ENCODE assay signal across 18 mouse cellular contexts in the genomic region with DNA sequence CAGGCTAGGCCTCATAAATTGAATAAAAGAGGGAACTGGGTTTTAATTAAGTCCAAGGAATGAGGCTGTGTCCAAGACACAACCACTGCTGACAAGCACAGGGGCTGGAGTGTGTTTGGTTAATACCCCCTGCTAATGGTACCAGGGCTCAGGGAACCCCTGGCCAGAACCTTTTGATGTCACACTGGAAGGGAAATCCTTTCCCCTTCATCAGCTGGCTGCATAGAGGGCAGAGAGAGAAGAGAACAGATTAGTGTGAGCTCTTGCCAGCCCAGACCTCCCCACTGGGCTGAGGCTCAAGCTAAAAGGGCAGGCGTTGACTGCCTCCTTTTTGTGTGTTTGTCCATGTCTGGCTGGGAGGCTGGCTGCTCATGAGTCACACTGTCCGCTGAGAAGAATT.
DNase-seq lines count a peak whose midpoint lies in the region; ATAC-seq lines count a peak whose summit lies in the region.
"Had no signal": no experiment of that assay in that cellular context is flagged by ENCODE, and none has a peak within 500 bp of the region (broad histone marks: within the 10 kb centered on the region; RNA-seq: fewer than 3 reads in every experiment).

No protein-coding gene starts in this region.

- no peak overlapping the region for H3K9ac ChIP-seq in forebrain, embryonic 15.5 days (replicated peaks)
- H3K9ac ChIP-seq in midbrain, embryonic 14.5 days (replicated peaks; ENCODE audit: low read length), result no peak overlapping the region
- H3K9ac ChIP-seq in kidney, embryonic 14.5 days (ENCODE audit: low read depth, low read length), result no peak overlapping the region
- H3K9ac ChIP-seq in liver, embryonic 11.5 days (ENCODE audit: low read depth, low read length), result no peak overlapping the region
- H3K9ac ChIP-seq: embryonic facial prominence, embryonic 15.5 days; limb, embryonic 15.5 days had no signal

- H3K27me3 ChIP-seq in forebrain, embryonic 15.5 days, result no peaks in the 10 kb centered on the region
- H3K27me3 ChIP-seq in midbrain, embryonic 14.5 days (ENCODE audit: control insufficient read depth, insufficient read depth, low read length), result no peaks in the 10 kb centered on the region
- H3K27me3 ChIP-seq in kidney, embryonic 14.5 days (ENCODE audit: control insufficient read depth, insufficient read depth, low read length), result no peaks in the 10 kb centered on the region
- H3K27me3 ChIP-seq in liver, embryonic 11.5 days (replicated peaks; ENCODE audit: control insufficient read depth, insufficient read depth, low read length), result no peaks in the 10 kb centered on the region
- H3K27me3 ChIP-seq: limb, embryonic 15.5 days; megakaryocyte, embryonic 14.5 days had no signal

- no peak overlapping the region for H3K4me2 ChIP-seq in forebrain, embryonic 15.5 days (replicated peaks)
- H3K4me2 ChIP-seq in midbrain, embryonic 14.5 days (ENCODE audit: low read length), result no peak overlapping the region
- no peak overlapping the region for H3K4me2 ChIP-seq in kidney, embryonic 14.5 days (replicated peaks; ENCODE audit: low read depth, low read length)
- no peak overlapping the region for H3K4me2 ChIP-seq in liver, embryonic 11.5 days
- H3K4me2 ChIP-seq: embryonic facial prominence, embryonic 15.5 days; limb, embryonic 15.5 days had no signal

- no peak overlapping the region for H3K4me3 ChIP-seq in forebrain, embryonic 15.5 days
- H3K4me3 ChIP-seq in midbrain, embryonic 14.5 days (replicated peaks; ENCODE audit: low read depth, low read length), result no peak overlapping the region
- no peak overlapping the region for H3K4me3 ChIP-seq in kidney, embryonic 14.5 days (ENCODE audit: low read length)
- no peak overlapping the region for H3K4me3 ChIP-seq in liver, embryonic 11.5 days (ENCODE audit: low read depth, low read length)
- H3K4me3 ChIP-seq: embryonic facial prominence, embryonic 15.5 days; heart, adult 2 months; limb, embryonic 15.5 days; megakaryocyte, embryonic 14.5 days had no signal

- peak; percentile 8 for DNase-seq in embryo, embryonic 11 days
- no peak for DNase-seq in embryo, embryonic 9.5 days (ENCODE audit: extremely low spot score)
- peak; percentile 90 for DNase-seq in Muller cell, postnatal 12 days (ENCODE audit: inconsistent ontology term)
- DNase-seq in midbrain, embryonic 14.5 days, result peak; percentile 60
- no peak for DNase-seq in gastrocnemius, adult 8-10 months (ENCODE audit: low spot score in 2 of 2)
- DNase-seq in liver, embryonic 11.5 days (ENCODE audit: low spot score), result no peak
- DNase-seq: adrenal gland, adult 8-10 months; heart, adult 2 months; heart, postnatal 14 days; kidney, postnatal 36 days; layer of hippocampus, postnatal 36 days; lung, adult 2 months; thymus, postnatal 14 days had no signal

- H3K27ac ChIP-seq in forebrain, embryonic 15.5 days (replicated peaks), result peak overlapping the region; percentile 57
- H3K27ac ChIP-seq in midbrain, embryonic 14.5 days (replicated peaks; ENCODE audit: low read depth, low read length), result 0 out of 2 replicates have a peak overlapping the region, but pooled peaks have one; percentile 5
- no peak overlapping the region for H3K27ac ChIP-seq in kidney, embryonic 14.5 days (ENCODE audit: low read depth, low read length)
- H3K27ac ChIP-seq in liver, embryonic 11.5 days (ENCODE audit: low read depth, low read length), result no peak overlapping the region
- H3K27ac ChIP-seq: embryonic facial prominence, embryonic 15.5 days; heart, adult 2 months; limb, embryonic 15.5 days had no signal

- H3K4me1 ChIP-seq in forebrain, embryonic 15.5 days, result peaks cover 14% of the 10 kb centered on the region
- H3K4me1 ChIP-seq in midbrain, embryonic 14.5 days (ENCODE audit: control insufficient read depth, insufficient read depth, low read length), result peaks cover 10% of the 10 kb centered on the region; the same call in 1 of the 2 replicates
- H3K4me1 ChIP-seq in kidney, embryonic 14.5 days (ENCODE audit: control insufficient read depth, insufficient read depth, low read length), result 0 out of 2 replicates have a peak, but pooled peaks cover 6% of the 10 kb centered on the region
- H3K4me1 ChIP-seq in liver, embryonic 11.5 days (replicated peaks; ENCODE audit: control insufficient read depth, insufficient read depth, low read length), result no peaks in the 10 kb centered on the region
- H3K4me1 ChIP-seq: megakaryocyte, embryonic 14.5 days had no signal

- ATAC-seq in forebrain, embryonic 15.5 days (replicated peaks), result peak; percentile 83
- ATAC-seq in midbrain, embryonic 14.5 days (ENCODE audit: low FRiP score, low TSS enrichment), result no peak
- no peak for ATAC-seq in kidney, embryonic 14.5 days (ENCODE audit: low FRiP score, low TSS enrichment)
- ATAC-seq in liver, embryonic 11.5 days (replicated peaks; ENCODE audit: low FRiP score), result no peak

- 4% methylated on average over 2 of the region's 2 CpGs for WGBS in forebrain, embryonic 15.5 days
- WGBS in midbrain, embryonic 14.5 days, result 8% methylated on average over 2 of the region's 2 CpGs
- WGBS in kidney, embryonic 14.5 days, result 71% methylated on average over 2 of the region's 2 CpGs
- 63% methylated on average over 2 of the region's 2 CpGs for WGBS in liver, embryonic 11.5 days

- no peaks in the 10 kb centered on the region for H3K9me3 ChIP-seq in forebrain, embryonic 15.5 days
- peaks cover 5% of the 10 kb centered on the region; the same call in 1 of the 2 replicates for H3K9me3 ChIP-seq in midbrain, embryonic 14.5 days (ENCODE audit: control insufficient read depth, low read length)
- 0 out of 2 replicates have a peak, but pooled peaks cover 4% of the 10 kb centered on the region for H3K9me3 ChIP-seq in kidney, embryonic 14.5 days (ENCODE audit: control insufficient read depth, low read length)
- H3K9me3 ChIP-seq in liver, embryonic 11.5 days (ENCODE audit: control insufficient read depth, low read length), result no peaks in the 10 kb centered on the region
- H3K9me3 ChIP-seq: embryonic facial prominence, embryonic 15.5 days; limb, embryonic 15.5 days had no signal

- H3K36me3 ChIP-seq in forebrain, embryonic 15.5 days, result no peaks in the 10 kb centered on the region
- no peaks in the 10 kb centered on the region for H3K36me3 ChIP-seq in midbrain, embryonic 14.5 days (ENCODE audit: control insufficient read depth, insufficient read depth, low read length)
- H3K36me3 ChIP-seq in kidney, embryonic 14.5 days (ENCODE audit: control insufficient read depth, insufficient read depth, low read length), result no peaks in the 10 kb centered on the region
- no peaks in the 10 kb centered on the region for H3K36me3 ChIP-seq in liver, embryonic 11.5 days (ENCODE audit: control insufficient read depth, insufficient read depth, low read length)
- H3K36me3 ChIP-seq: embryonic facial prominence, embryonic 15.5 days; limb, embryonic 15.5 days had no signal

Comparison
In these comparisons a context has a peak if more than half of its experiments do, and no peak if none do; other contexts are left out.
1. DNase-seq: peak in embryo, embryonic 11 days (single experiment), Muller cell, postnatal 12 days (single experiment) and midbrain, embryonic 14.5 days (single experiment); none in embryo, embryonic 9.5 days (single experiment), gastrocnemius, adult 8-10 months (0 of 2) and liver, embryonic 11.5 days (single experiment).
2. H3K27ac ChIP-seq: peak in forebrain, embryonic 15.5 days (single experiment) and midbrain, embryonic 14.5 days (single experiment); none in kidney, embryonic 14.5 days (single experiment) and liver, embryonic 11.5 days (single experiment).